Mouse (Mus musculus): Measurements from ENCODE around the gene Bmf.

GRCm38 (mm10) chr2:118546104-118546797 is 3.2 kb downstream of the Bmf start:
- TF ChIP-seq CTCF (conservative IDR thresholded peaks at IDR 0.05; ENCODE audit: low read length) (no peak), NANOG (IDR thresholded peaks at IDR 0.05; ENCODE audit: borderline replicate concordance, low read length) (no peak)

Data from E14TG2a.4 (cell line).